Mouse (Mus musculus) mature B cell (primary cell): Measurements from ENCODE around the gene Gm28053.

Experiments used
- in situ Hi-C: fragments of 300-500 bp; cut with MboI; formaldehyde crosslinking; loops from 2 replicates; pipeline ENCODE4 v1.14.3; 2019

Gm28053 gene

DNA sequence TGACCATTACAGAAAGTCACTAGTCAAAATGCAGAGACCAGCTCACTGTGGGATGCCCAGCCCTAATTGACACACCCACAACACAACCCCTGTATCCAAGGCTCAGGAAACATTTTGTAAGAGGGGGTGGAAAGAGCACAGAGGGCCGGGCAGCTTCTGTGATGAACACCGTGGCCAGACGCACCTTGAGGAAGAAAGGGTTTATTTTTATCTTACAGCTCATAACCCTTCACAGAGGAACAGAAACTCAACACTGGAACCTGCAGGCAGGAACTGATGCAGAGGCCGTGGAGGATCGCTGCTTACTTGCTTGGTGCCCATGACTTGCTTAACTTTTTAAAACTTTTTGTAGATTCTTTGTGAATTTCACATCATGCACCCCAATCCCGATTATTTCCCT lies 25.4 kb upstream of the Gm28053 start:
- in situ Hi-C loops = loop anchor here (5.0 kb wide), 1 partner anchor 46 kb away; the partner anchor contains the start of gene Gimap8

DNA sequence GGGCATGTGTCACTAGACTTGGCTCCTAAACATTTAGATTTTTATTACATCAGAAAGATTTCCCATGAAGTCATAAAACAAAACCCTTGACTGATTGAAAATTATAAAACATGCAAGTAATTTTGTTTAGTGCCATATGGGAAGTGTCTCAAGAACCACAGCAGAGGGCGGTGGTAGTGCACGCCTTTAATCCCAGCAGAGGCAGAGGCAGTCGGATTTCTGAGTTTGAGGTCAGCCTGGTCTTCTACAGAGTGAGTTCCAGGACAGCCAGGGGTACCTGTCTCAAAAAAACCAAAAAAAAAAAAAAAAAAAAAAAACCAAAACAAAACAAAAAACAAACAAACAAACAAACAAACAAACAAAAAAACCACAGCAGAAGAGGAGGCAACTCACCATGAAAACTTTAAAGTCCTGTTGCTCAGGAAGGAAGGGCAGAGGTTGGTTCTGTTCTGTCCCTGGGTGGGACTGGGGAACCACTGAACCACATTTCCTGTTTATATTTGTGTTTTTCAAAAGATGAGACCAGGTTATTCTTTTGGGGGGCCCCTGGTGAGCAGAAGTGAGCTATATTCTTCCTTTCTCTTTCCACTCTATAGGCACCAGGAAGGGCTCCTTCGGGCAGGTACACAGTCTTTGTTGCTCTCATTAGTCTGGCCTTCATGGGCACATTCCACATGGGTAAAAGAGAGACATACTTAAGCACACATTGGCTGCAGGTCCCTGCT lies 21.4 kb upstream of the Gm28053 start:
- in situ Hi-C loops = no loop called here

DNA sequence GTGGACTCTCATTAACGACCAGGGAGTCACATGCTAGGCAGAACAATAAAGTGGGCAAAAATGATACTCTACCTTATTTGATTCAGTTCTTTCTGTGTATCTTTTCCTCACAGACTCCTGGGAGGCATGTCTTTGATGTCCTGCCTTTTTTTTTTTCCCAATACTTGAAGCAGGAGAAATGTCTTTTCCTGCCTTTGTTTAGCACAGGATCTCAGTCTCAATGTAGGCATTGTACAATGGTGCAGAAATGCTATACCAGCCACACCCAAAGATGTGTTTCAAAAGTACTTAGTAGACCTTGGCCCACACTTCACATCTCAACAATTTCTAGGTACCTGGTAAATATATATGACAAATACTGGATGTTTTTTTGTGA lies 20.9 kb upstream of the Gm28053 start:
- in situ Hi-C loops = no loop called here

DNA sequence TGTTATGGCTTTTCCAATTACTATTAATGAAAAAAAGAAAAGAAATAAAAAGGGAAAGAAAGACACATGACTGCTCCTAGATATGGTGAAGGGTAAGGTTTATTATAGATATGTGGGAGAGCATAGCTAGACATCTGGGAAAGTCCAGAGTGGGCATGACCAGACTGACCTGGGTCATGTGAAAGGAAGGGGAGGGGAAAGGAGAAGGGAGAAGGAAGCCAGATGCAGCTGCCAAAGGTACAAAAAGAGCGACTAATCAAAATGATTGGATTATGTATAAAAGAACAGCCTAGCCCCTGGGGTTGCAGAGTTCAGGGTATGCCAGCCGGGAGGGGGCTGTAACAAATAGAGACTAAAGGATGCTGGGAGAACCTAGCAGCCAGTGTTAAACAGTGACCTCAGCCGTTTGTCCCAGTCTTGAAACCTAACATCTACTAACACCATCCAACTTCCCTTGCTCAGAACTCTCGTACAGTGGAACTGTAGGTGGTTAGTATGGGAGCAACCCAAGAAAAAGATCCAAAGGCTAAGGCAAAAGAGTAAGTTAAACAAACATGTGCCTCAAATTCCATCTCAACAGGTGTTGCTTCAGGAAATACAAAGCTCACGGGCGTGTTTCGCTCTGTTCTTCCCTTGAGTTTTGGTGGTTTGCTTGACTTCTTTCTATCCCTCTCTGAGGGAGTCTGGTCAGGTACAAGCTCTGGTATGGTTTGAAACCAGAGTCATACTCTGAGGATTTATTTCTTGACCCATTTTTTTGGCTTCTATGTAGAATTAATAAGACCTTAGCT lies 20.1 kb upstream of the Gm28053 start:
- in situ Hi-C loops = no loop called here

DNA sequence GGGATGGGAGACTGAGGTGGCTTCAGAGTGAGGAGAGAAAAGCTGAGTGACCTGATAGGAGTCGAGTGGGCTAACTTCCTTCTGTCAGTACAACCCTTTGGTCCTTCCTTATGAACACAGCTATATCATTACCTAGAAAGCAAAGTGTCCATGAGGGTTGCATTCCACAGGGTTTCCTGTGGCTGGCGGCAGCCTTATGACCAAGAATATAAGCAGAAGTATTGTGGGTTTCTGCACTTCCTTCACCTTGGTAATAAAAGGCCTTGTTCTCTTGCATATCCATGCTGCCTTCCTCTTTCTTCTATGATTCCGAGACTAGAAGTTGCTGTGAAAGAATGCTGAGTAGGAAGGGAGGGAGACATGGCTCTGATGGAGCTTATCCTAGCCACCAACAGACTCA lies 19.5 kb upstream of the Gm28053 start:
- in situ Hi-C loops = no loop called here

GRCm38 (mm10) chr6:48700251-48701075 lies 17.9 kb upstream of the Gm28053 start:
- in situ Hi-C loops = no loop called here

DNA sequence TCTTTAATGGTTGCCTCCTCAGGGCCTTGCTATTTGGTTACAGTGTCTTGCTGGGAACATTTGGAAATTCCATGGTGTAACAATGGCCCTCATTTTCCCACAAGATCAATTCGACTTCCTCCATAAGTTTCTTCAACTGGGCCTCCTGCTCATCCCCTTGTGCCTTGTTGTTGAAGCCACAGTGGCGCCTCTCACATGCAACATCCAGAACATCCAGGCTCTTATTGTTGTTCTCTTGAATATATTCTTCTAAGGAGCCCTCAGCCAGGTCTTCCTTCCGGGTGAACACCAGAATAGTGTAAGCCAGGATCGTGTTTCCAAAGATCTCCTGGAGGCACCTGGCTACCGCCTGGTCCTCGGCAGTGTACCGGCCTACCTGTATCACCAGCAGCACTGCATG lies 16.3 kb upstream of the Gm28053 start:
- in situ Hi-C loops = no loop called here

DNA sequence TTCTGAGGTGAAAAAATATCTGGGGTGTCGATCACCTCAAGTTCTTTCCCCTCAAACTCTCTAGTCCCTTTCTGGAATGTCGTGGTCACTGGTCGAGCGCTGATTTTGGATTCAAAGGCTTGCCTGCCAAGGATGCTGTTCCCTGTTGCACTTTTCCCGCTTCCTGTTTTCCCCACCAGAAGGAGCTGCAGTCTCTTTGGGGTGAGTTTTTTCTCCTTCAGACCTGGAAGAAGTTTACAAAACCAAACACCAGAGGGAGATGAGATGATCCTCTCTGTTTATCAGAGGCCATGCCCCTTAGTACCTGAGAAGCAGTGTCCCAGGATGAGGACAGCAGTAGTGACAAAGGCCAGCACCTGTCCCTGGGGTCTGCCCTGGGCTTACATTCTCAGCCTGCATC lies 15.8 kb upstream of the Gm28053 start:
- in situ Hi-C loops = no loop called here

- in situ Hi-C loops = no loop called here
Measured at GRCm38 (mm10) chr6:48704146-48704545, 14.3 kb upstream of the Gm28053 start.

DNA sequence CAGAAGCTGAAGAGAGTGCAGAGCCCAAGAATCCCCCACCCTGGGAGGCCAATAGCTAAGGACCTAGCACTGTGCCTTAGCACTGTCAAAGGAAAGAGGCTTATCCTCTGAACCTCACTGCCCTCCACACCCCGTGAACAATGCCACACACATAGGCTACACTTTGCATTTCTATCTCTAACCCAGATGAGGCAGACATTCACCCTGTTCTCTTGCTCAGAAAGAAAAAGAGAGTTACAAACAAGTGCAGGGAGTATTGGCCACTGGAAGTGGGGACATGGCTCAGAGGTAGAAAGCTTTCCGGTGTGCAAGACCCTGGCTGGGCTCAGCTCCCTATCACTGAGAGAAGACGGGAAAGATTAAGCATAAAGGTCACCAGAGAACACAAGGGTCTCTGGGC lies 12.3 kb upstream of the Gm28053 start:
- in situ Hi-C loops = no loop called here

- in situ Hi-C loops = no loop called here
Measured at GRCm38 (mm10) chr6:48720326-48720725, 1.9 kb downstream of the Gm28053 start.

GRCm38 (mm10) chr6:48723468-48723867 lies 5.1 kb downstream of the Gm28053 start:
- in situ Hi-C loops = no loop called here

- in situ Hi-C loops = no loop called here
Measured at GRCm38 (mm10) chr6:48725476-48725875, 7.1 kb downstream of the Gm28053 start.

DNA sequence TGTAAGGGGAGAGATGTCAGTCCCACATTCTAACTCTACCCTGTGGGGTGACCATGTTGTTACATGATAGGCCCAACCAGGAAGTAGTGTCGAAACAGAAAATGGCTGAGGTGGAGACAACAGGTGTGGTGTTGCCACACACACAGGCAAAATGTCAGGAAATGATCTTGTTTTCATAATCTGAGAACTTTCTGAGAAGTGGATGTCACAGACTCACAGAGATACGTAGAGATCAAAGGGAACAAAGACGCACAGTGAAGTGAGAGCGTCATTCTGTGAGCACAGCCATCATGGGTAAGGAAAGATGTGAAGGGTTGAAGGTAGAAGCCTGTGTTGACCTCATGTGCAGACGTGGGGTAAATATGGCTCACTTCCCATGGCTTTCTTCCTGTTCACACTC lies 9.4 kb downstream of the Gm28053 start:
- in situ Hi-C loops = no loop called here

DNA sequence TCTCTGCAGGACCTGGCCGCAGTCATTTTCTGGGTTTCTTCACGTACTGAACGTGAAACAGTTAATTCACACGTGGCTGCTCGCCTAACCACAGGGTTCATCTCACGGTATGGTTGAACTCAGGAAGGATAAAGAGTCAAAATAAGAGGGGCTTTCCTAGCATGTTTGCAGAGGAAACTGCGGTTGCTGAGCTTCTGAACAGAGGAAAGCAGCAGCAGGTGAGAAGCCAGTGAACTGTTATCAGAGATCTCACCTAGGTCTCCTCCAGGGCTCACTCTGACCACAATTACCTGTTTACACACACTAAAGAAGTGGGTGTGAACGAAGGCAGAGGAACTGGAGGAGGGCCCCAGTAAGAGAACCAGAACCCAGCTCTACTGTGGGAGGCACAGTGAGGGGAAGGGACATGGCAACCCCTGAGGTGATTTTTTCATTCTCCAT lies 14.5 kb downstream of the Gm28053 start:
- in situ Hi-C loops = no loop called here

GRCm38 (mm10) chr6:48733660-48734059 lies 15.3 kb downstream of the Gm28053 start:
- in situ Hi-C loops = no loop called here

GRCm38 (mm10) chr6:48737053-48737452 lies 18.6 kb downstream of the Gm28053 start:
- in situ Hi-C loops = no loop called here

DNA sequence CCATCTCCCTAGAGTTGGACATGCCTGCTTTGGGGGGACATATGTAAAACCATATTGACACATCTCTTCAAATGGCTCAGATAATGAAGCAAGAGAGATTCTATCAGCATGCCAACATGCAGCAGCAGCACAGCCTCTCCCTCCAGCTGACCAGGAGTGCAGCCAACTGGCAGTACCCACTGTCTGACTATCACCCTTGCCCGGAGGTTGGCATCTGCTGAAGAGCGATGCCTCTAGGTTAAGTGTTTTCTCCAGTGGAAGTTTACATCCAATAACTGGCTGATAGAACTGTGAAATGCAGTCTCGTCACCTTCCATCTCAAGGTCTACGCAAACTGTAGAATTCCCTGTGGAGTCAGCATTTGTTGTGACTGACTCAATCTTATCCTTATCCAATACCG lies 19.3 kb downstream of the Gm28053 start:
- in situ Hi-C loops = no loop called here

DNA sequence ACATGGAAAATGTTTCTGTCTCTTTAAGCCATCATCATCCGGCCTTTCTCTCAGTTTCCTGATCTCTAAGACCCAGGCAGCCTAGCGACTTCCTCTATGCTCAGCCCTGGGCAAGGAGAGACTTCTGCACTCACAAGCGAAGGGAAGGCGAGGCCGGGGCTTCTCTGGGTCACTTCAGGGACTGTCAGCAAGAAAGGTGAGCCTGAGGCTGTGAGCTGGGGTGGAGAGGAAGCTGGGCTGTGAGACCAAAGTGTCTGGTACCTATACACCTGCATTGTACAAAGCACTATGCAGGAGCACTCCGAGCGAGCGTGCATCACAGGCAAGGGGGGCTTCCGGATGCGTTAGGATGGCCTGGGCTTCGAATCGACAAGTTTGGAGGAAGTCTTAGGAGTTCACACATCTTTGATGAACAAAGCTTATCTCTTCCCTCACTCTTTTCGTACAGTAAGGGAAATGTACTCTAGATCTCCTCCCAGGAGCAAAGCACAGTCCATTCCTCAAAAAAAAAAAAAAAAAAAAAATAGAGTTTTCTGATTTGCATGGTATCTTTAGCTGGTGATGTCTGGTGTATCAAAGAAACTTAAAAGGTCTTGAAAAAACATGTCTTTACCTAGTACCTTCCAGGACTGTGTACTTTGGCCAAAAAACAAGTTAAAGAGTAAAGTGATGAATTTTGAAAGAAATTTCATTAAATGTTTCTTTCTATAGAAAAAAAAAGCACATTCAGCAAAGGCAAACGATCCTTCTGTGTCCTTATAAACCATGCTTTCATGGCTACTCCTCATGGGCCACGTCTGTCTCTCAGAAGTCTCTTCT lies 20.8 kb downstream of the Gm28053 start, which contains the start of gene Gimap1:
Gene Gimap1, plus strand, starts transcription at position 94 of the 819 bp plus-strand sequence.
- in situ Hi-C loops = no loop called here

- in situ Hi-C loops = no loop called here
Measured at GRCm38 (mm10) chr6:48739780-48740055, 21.3 kb downstream of the Gm28053 start.

GRCm38 (mm10) chr6:48740501-48741169 lies 22.2 kb downstream of the Gm28053 start:
- in situ Hi-C loops = no loop called here
